Mouse (Mus musculus) left cerebral cortex, adult 11 months (tissue): Measurements from ENCODE around the gene Ahctf1.
"Not testable (repeated sequence)": the region's sequence is repeated elsewhere in the genome, so short reads cannot be mapped to it uniquely, and the experiment has no call there.

Source experiments
- DNase-seq: peaks from one replicate; pipeline ENCODE4 v3.0.0; 2022; ENCODE audit warnings: low spot score

Ahctf1 gene

DNA sequence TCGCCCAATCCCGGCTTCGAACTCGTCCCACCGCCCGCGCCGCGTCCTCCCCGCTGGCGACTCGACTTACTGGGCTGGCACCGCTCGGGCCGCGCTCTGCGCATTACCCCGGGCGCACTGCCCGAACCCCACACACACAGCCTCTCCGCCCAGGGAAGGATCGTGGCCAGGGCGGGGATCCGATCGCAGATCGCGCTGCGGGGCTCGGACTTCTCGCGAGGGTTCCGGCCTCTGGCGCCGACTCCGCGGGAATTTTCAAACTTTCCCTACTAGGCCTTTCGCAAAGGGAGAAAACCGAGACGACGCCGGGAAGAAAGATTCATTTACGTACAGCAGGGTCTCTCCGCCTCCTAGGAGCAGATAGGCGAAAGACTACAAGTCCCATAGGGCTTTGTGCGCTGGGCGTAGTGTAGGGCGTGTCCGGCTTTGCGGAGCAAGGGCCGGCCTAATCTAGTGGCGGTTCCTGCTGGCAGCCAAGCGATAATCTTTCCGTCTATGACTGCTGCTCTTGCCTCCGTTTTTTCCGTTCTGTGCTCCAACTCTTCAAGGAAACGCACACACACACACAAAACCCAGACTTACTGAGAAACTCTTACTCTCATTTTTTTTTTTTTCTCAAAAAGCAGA is at the start of gene Ahctf1:
Ahctf1 (minus strand) TSS at position 168 of the 627 bp plus-strand sequence.
- DNase-seq: peak; percentile 97

DNA sequence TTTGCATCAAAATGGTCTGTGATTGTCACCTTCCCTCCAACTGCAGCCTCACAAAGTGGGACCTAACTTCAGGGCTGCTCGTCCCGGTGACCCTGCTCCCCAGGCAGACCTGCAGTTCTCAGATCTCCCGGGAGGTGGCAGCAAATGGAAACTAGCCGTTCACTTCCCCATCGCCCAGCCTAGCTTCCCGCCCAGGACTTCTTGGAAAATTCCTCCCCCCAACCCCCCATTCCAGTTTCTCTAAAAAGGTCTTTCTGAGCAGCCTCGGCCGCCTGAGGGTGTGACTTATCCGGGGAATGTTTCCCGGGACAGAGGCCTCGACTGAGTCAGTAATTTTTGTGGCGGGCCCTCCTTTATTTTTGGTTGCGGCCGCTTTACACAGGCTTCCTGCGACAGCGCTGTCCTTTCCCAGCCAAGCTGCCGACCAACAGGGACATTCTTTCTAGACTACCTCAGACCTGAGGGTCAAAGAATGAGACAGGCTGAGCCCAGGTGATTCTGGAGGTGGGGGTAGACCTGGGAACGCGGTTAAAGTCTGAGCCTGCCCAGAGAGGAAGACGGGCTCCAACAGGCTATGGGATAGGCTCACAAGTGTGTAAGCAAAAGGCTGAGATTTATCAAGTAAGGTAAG is 44.4 kb upstream of the Ahctf1 start:
- peak; percentile 52 for DNase-seq

DNA sequence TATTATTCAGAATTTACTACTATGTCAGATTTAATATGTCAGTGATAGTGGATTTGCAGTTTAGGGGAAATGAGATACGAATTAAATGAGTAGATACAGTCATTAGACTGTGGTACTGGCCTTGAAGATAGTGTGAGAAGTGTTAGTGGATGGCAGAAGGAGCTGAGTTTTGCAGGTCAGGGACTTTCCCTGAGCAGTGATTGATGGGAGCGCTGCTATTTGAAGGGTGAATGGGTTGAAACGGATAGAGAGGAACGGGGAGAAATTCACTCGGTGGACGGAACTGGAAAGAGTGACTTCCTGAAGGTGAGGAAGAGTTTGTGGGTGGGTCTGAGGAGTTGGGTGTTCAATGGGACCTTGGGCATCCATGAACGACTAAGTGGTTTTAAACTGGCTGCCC is 43.7 kb upstream of the Ahctf1 start:
- DNase-seq: no peak

DNA sequence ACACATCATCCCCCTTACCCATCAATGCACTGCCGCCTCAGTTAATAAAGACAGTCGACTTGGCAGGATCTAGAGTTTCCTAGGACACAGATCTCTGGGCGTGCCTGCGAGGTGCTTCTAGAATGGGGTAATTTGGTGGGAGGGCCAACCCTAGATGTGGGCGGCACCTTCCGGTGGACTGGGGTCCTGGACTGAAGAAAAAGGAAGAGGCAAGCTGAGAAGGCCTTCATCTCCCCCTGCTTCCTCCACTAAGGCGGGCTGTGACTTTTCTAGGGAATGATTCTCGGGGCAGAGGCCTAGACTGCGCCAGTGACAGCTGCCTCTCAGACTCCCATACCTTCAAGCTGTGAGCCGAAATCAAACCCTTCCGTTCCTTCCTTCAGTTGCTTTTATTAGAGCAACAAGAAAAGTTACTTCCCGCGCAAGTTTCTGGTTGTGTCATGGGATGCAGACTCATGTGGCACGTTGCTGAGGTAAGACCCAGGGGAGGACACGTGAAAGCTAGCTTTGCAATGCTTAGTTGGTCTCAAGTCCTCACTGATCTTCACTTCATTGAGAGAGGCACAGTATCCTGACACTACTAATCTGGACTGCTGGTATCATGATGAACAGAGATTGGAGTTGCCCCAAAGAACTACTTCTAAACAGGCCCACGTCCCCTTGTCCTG is 42.5 kb upstream of the Ahctf1 start:
- DNase-seq: no peak

DNA sequence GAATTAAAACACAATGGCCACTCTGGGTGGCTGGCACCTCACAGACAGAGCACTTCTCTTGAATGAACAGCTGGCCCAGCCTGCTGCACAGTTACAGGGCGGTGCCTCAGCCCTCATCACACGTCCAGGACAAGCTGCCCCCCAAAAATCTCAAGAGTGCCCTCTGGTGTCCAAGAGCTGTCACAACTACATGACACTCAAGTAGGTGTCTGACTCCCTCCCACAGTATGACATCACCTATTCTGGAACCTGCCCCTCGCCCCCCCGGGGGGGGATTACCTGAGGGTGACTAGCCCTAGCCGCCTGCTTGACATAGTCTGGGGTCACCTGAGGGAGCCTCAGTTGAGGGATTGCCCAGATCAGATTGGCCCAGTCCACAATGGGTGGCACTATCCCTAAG is 41.4 kb upstream of the Ahctf1 start:
- peak; percentile 43 for DNase-seq

DNA sequence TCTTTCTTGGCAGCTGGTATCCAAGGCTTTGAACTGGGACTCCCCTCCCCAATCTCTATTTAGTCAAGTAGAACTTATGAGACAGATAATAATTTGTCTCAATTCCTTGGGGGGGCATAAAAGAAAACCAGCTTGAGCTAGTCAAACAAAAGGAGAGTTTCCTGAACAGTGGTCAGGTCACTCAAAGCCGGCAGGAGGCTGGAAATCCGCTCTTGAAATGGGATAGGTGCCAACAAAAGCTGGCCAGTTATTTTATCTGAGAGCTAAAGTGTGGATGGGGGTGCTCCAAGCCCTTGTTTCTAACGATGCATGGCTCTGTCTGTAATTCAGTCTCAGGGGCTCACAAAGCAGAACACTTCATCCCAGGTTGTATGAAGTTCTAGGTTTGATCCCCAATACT is 40.5 kb upstream of the Ahctf1 start:
- no peak for DNase-seq

DNA sequence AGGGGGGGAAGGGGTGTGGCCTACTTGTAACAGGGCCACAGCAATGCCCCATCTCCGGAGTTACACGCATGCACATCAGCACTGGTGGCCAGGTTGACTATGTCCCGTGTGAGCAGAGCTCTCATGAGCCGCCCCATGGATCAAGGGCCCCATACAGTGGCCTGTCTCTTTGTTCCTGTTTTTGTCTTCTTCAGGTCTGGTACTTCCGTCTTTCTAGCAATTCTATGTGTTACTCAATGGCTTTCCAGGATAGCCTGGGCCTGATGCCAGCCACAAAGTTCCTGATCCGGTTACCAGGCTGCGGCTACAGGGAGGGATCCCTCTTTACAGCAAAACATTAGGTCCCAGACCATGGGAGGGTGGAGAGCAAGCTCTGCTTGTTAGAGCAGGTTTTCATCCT is 39.1 kb upstream of the Ahctf1 start:
- DNase-seq: no peak

DNA sequence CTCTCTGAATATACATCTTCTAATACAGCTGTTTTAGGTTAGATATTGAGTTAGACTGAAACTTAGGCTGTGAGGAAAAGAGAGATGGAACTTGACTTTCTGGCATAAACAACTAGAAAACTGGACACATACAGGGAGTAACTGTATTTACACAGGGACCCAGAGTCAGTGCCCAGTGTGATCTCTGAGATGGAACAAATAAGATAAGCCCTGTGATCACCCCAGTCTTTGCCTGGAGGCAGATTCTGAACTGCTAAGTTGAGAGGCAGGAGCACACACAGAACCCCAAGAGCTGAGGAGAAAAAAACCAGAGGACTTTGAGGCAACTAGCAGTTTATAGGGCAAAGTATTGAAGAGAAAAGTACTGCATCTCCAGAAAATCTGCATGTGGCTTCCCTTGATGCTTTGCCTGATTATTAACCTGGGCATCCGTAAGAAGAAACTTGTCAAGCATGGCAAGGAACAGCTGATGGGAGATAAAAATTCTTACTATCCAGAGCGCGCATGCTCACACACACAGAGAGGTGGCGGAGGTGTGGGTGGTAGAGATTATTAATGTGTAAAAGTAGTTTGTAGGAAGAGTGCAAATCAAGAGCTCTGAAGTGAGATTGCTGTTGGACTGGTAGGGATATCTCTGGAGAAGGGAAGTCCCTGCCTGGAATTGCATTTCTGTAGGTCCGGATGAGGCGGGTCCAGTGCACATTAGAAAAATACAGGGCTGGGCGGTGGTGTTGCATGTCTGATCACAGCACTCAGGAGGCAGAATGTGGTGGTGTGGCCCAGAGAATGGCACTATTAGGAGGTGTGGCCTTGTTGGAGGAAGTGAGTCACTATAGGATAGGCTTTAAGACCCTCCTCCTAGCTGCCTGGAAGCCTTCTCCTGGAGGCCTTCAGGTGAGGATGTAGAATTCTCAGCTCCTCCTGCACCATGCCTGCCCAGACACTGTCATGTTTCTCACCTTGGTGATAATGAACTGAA is 33.2 kb upstream of the Ahctf1 start:
- no peak for DNase-seq

DNA sequence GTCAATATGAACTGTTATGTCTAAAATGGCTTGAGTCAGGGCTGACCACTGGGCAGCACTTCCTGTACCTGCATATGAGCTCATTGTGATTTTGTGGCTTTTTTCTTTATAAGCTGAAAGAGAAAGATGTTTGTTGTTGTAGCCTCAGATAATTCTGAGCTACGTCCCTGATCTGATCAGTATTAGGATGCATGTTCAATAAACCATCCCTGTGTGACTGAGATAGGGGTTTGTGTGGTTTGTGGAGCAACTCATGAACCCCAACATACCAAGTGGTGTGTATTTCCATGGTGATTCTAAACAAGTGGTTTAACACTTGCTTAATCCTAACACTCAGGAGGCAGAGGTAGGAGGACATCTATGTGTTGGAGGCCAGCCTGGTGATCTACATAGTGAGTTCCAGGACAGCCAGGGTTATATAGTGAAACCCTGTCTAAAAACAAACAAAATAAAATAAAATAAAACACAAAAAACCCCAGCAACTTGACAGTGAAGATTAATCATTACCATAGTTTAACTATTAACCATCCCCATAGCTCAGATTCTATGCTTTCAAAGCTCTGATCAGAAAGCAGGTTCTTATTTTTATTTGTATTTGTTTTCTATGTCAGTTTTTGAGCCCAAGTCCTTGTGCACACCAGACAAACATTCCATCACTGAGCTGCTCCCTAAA is 32.4 kb upstream of the Ahctf1 start:
- DNase-seq: no peak

DNA sequence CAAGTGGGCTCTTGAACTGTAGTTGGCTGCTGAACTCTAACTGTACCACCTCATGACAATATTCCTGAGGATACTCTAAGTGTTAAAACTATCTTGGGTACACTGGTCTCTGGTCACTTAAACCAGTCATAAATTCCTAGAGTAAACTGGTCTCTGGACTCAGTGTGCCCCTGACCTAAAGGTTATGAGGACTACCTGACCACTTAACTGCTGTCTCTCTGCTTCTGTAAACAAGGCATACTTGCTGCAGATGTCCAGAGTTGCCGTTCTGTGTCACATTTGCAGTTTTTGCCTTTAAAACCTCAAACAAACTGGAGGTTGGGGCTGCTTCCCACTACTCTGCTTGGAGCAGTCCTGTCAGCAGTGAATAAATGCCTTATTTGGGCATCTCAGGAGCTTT is 30.1 kb upstream of the Ahctf1 start:
- no peak for DNase-seq

DNA sequence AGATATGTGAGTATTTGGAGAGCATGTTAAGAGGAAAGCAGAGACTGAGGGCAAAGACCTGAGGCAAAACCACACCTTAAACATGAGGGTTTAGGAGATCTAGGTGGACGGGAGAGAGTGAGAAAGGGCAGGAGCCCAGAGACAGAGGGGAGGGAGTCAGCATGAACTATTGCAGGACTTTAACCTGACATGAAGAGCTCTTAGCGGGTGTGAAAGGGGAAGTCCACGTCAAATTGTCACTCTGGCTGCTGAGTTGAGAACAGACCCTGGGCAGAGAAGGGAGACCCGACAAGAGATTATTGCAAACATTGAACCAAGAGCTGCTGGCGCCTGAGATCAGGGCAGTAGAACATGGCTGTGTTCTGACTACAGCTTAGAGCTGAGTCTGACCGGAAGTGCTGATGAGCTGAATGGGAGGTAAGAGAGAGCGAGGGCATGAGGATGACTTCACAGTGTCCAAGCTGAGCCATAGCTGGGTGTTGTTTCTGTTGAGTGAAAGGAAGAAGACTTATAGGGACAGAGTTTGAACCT is 29.3 kb upstream of the Ahctf1 start:
- DNase-seq: no peak

DNA sequence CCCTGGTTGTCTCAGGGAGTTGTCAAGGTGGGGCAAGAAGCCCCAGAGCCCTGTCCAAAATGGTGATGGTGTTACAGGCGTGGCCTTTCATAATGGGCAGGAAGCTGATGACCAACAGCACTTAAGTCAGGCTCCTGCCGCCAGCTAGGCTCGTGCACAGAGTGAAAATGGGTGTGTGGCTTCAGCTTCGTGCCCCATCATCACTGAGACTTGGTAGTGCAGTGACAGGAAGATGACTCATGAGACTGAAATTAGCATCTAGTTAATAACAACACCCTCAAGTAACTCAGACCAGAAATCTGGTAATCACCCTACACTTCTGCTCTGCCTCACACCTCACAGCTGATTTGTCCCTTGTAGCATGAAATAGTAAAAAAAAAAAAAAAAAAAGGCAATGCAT is 25.4 kb upstream of the Ahctf1 start:
- DNase-seq: no peak

DNA sequence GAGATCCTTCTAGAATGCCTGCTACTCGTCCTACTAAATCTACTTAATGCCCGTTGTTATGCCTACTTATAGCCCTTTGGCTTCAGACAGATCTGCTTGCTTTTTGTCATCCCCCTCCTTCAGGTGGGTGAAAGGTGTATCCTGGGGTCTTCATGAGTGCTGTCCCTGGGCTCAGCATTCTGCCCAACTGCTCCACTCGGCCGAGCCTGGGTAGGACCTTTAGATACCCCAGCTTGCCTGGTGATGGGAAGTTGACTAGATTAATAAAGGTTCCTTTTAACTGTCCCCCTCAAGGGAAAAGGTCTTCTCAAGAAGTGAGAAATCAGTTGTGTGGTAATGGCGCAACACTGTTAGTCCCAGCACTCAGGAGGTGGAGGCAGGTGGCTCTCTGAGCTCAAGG is 24.6 kb upstream of the Ahctf1 start:
- no peak for DNase-seq

DNA sequence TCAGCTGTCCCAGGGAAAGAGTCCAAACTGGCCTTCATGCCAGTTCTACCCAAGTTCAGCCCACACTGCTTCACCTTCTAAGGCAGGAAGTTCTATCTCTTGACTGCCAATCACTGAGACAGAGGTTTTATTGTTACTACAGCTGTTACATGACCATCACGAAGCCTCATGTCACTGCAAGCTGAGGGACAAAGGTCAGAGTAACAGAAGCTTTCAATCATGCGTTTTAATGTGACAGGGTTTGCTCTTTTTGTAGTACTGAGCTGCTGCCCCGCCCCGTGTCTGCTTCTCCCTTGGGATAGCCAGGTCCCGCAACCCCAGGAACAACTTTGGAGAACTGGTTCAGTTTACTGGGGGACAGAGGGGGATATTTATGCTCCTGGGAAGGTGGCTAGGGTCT is 21.1 kb upstream of the Ahctf1 start:
- no peak for DNase-seq

DNA sequence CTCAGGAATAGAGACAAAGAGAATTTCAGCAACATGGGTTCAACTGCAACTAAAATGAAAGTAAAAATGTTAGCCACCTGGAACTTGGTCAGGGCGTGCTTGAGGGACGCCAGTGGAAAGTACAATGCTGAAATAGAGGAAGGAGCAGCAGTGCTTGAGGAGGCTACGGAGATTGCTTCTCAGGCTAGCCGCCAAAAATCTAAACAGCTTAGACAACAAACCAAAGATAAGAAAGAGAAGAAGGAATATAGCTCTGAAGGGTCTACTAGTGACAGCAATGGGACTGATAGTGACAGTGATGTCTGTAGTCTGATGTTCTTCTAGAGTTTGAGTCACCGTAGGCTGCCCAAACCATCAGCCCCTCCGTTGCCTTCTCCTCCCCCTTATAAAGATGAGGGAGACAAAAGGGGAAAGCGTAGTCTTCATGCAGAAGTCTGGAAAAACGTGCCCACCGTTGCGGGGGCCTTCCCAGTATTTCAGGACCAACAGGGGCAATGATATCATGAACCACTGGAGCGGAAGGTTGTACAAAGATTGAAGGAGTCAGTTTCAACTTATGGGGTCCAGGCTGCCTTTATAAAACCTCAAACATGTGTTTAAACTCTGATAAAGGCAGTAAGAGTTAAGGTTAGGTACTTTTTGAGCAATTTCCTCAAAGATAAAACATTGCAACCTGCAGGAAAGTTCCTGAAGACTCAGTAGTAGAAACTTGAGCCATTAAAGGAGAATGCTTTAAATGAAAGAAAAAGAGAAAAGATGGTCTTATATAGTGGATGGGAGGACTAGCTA is 15.2 kb upstream of the Ahctf1 start:
- DNase-seq: not testable (repeated sequence)

DNA sequence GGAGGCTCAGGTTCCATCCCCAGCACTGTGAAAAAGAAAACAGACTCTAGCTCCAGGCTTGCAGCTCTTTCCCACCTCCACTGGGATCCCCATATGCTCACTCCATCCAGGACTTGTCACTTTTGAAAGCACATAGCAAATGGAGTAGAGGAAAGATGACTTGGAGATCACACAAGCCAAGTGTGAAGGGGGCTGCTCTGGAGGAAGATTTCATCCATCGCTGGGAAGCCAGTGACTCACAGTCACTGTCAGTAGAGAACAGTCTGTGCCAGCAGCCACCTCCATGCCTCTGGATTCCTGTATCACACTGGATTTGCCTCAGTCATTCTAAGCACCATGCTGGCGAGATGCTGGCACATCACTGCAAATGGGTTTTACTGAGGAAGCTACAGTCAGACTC is 11.1 kb upstream of the Ahctf1 start:
- peak; percentile 19 for DNase-seq

DNA sequence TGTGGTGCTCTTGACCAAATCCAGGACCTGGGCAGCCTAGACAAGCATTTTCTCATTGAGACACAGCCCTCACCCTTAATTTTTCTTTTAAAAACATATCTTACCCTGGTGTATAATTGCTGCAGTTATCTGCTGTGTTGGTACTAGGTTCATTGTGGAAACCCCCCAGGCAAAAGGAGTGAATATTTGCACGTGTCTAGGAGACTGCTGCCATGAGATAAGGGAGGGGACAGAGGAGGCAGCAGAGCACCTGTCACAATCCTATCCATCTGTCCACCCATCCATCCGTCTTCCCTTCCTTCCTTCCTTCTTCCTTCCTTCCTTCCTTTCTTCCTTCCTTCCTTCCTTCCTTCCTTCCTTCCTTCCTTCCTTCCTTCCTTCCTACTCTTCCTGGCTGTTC is 9.9 kb upstream of the Ahctf1 start:
- DNase-seq: no peak

DNA sequence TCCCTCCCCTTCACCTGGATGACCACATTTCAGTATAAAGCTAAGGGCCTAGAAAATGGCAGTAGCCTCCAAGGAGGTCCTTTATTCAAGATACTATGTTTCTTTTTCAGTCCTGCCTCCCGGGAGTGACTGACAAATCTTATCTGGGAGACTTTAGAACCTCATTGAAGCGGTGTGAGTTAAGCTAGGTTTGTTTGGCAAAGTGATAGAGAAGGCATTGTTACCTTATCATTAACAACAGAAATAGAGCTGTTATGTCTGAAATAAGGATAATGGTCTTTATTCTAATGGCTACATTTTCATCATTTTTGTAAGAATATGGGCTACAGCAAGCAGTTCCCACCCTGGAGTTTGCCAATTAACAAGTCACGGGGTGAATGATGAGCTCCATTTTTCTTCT is 4.8 kb upstream of the Ahctf1 start:
- DNase-seq: no peak

DNA sequence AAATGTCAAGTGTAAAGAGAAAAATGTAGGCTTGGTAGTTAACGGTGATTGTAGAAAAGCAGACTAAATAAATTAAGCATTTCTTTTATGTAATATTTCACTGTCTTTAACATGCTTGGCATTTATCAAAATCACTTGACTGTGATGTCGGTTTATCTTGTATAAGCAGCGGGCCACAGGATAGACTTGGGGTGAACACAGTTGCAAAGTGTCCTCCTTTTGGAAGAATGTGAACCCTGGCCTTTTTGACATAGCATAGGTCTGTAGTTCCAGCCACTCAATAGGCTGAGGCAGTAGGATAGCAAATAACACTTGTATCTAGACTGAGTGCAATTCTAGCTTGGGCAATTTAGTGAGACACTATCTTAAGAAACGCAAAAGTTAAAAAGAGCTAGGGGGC is 4.0 kb upstream of the Ahctf1 start:
- no peak for DNase-seq

DNA sequence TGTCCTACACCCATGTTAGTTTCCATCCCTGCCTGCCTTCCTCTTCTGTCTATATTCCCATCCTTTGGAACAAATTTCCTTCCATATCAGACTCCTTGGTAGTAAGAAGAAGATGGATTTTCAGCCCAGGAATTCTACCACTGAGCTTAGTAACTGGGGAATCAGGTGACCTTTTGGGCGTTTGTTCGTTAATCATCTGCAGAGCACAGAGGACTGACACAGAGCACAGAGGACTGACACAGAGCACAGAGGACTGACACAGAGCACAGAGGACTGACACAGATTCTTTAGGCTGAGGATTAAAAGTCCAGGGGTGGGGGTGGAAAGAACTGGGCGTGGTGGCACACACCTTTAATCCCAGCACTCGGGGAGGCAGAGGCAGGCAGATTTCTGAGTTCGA is 2.3 kb upstream of the Ahctf1 start:
- DNase-seq: no peak
